Mouse (Mus musculus): ENCODE data around the gene Klhl40.
A peak's percentile ranks its signal among the peaks of the same experiment; 100 is the strongest.

The Klhl40 gene

GRCm38 (mm10) chr9:121777484-121778065 is at the start of gene Klhl40:
Klhl40 (plus strand) TSS chr9:121777607.
- DNase-seq (ENCODE audit: extremely low read depth, low read depth) = no peak

- DNase-seq (ENCODE audit: extremely low read depth, low read depth) = no peak
Observed at GRCm38 (mm10) chr9:121740490-121740889, 36.9 kb upstream of the Klhl40 start.

- no peak for DNase-seq (ENCODE audit: extremely low read depth, low read depth)
Observed at GRCm38 (mm10) chr9:121741168-121741567, 36.2 kb upstream of the Klhl40 start.

GRCm38 (mm10) chr9:121744051-121744450 is 33.4 kb upstream of the Klhl40 start:
- no peak for DNase-seq (ENCODE audit: extremely low read depth, low read depth)

- no peak for DNase-seq (ENCODE audit: extremely low read depth, low read depth)
Observed at GRCm38 (mm10) chr9:121752774-121753173, 24.6 kb upstream of the Klhl40 start.

- DNase-seq (ENCODE audit: extremely low read depth, low read depth) = no peak
Observed at GRCm38 (mm10) chr9:121754624-121755023, 22.8 kb upstream of the Klhl40 start.

- no peak for DNase-seq (ENCODE audit: extremely low read depth, low read depth)
Observed at GRCm38 (mm10) chr9:121756785-121757184, 20.6 kb upstream of the Klhl40 start.

GRCm38 (mm10) chr9:121757432-121757831 is 20.0 kb upstream of the Klhl40 start:
- DNase-seq (ENCODE audit: extremely low read depth, low read depth) = peak; percentile 3

GRCm38 (mm10) chr9:121757835-121758814 is 19.3 kb upstream of the Klhl40 start:
- no peak for DNase-seq (ENCODE audit: extremely low read depth, low read depth)

- no peak for DNase-seq (ENCODE audit: extremely low read depth, low read depth)
Observed at GRCm38 (mm10) chr9:121759091-121760081, 18.0 kb upstream of the Klhl40 start, which contains the start of gene Zfp651. Zfp651 (plus strand) TSS chr9:121759330.

GRCm38 (mm10) chr9:121760271-121761090 is 16.9 kb upstream of the Klhl40 start:
- DNase-seq (ENCODE audit: extremely low read depth, low read depth) = no peak

GRCm38 (mm10) chr9:121761091-121761665 is 16.2 kb upstream of the Klhl40 start:
- DNase-seq (ENCODE audit: extremely low read depth, low read depth) = no peak

- no peak for DNase-seq (ENCODE audit: extremely low read depth, low read depth)
Observed at GRCm38 (mm10) chr9:121761787-121762186, 15.6 kb upstream of the Klhl40 start.

- DNase-seq (ENCODE audit: extremely low read depth, low read depth) = no peak
Observed at GRCm38 (mm10) chr9:121762248-121762647, 15.2 kb upstream of the Klhl40 start.

GRCm38 (mm10) chr9:121762761-121763160 is 14.6 kb upstream of the Klhl40 start:
- DNase-seq (ENCODE audit: extremely low read depth, low read depth) = no peak

GRCm38 (mm10) chr9:121763716-121764115 is 13.7 kb upstream of the Klhl40 start:
- no peak for DNase-seq (ENCODE audit: extremely low read depth, low read depth)

GRCm38 (mm10) chr9:121765166-121765855 is 12.1 kb upstream of the Klhl40 start:
- no peak for DNase-seq (ENCODE audit: extremely low read depth, low read depth)

GRCm38 (mm10) chr9:121772412-121772811 is 5.0 kb upstream of the Klhl40 start:
- DNase-seq (ENCODE audit: extremely low read depth, low read depth) = no peak

GRCm38 (mm10) chr9:121775951-121776350 is 1.5 kb upstream of the Klhl40 start:
- DNase-seq (ENCODE audit: extremely low read depth, low read depth) = no peak
